Mouse (Mus musculus) central nervous system, embryonic 11.5 days (tissue): ENCODE data around the gene Spcs2. TPM values are rescaled to one million over a fixed set of nuclear protein-coding genes. Genes with fewer than 3 reads are reported as not detected.

Experiments
- polyA plus RNA-seq: library from polyadenylated mRNA; depleted of rRNA; stranded (reverse); fragments of >200 nt; gene quantifications from 2 replicates; pipeline ENCODE4 v1.2.3, GENCODE M21; 2012; rRNA removed

The Spcs2 gene
- 120 and 150 TPM in 2 replicates for polyA plus RNA-seq

DNA sequence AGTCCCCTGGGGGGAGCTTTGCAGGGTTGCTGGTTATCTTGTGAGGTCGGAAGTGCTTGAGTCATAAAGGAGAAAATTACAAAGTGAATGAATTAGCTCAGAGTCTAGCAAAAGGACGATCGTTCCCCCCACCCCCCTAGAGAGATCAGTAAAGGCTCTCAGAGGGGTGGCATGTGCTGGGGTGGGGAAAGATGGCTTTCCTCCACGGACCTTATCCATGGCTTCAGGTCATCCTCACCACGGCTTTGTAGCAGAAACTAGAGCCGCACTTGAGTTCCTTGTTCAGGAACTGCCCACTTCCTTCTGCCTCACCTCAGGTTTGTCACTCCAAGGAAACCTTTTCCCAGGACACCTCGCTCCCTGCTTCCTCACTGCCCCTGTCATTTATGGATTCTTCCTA, at the start of gene Spcs2:
Spcs2 (minus strand) TSS at position 101 of the 400 bp plus-strand sequence.

DNA sequence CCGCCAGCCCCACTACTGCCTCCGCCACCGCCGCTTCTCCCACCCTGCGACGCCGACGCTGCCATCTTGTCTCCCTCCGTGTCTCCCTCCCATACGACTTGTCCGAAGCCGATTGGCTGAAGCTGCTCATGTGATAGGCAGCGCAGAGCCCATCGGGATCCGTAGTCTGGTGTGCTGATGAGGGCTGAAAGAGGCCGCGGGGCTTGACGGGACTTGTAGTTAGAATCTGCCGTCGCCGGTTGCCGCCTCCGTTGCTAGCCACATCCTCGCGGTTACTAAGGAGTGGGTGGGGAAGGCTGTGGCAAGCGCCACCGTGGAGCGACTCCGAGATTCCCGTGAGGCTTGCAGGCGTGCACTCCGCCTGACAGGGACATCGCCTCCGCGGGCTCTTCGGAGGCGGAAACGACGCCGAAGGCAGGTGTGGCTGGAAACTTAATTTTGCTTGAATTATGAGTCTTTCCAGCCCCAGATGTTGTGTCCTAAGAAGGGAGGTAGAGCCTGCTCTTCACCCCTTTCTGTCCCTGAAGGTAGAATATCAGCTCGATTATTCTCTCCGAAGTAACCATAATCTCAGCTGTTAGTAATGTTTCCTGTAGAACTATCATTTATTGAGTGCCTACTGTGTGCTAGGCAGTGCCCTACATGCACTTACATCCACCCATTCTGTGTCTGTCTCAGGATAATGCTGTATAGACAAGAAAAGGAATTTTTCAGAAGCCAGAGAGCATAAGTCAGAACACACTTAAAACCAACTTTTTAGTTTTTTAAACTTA, 4.3 kb downstream of the Spcs2 start, which contains the start of gene Xrra1:
Xrra1 (plus strand) TSS at position 304 of the 773 bp plus-strand sequence.

DNA sequence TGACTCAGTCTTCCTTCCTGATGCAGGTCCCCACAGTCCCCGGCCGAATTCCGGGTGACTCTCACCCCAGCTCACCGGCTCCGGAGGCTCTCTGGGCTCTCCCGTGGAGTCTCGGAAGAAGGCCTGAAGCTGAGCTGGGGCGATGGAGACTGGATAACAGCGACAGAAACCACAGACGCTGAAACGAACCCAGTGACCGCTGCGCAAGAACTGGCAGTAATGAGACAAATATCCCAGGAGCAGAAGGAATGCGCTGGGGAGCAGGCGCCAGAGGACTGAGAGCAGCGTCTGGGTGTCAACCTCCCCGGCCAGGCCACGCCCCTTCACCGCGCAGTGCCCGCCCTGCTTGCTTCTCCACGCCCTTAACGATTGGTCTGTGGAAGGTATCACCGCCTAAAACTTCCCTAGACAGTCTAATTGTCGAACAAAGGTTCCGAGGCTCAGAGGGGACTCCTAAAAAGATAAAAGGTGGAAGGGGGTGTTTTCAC, 35.1 kb downstream of the Spcs2 start, which contains the start of gene Neu3:
Neu3 (minus strand) TSS at position 335 of the 488 bp plus-strand sequence.

Other genes with a start within 250 kb of the Spcs2 start
- gene Tpbgl, start 236.4 kb downstream of the Spcs2 start, polyA plus RNA-seq = 0.46 and 0.77 TPM in 2 replicates
- 2.1 and 2.6 TPM in 2 replicates for gene Slco2b1, start 152.1 kb downstream of the Spcs2 start, polyA plus RNA-seq
- not detected in 2 replicates for gene Olfr520, start 133.2 kb downstream of the Spcs2 start, polyA plus RNA-seq
- not detected in 2 replicates for gene Olfr521, start 100.0 kb downstream of the Spcs2 start, polyA plus RNA-seq
- 2.4 and 2.5 TPM in 2 replicates for gene Neu3, start 35.0 kb downstream of the Spcs2 start, polyA plus RNA-seq
- gene Xrra1, start 4.3 kb downstream of the Spcs2 start, polyA plus RNA-seq = 0.20 and 0.34 TPM in 2 replicates
- 11.5 and 13.7 TPM in 2 replicates for gene Rnf169, start 117.0 kb upstream of the Spcs2 start, polyA plus RNA-seq
- gene Chrdl2, start 142.7 kb upstream of the Spcs2 start, polyA plus RNA-seq = 0.16 and 0.87 TPM in 2 replicates